Mouse (Mus musculus): ENCODE results near the gene Pthlh. TPM values are rescaled to one million over a fixed set of nuclear protein-coding genes. Genes with fewer than 3 reads are reported as not detected.

The Pthlh gene
- polyA plus RNA-seq, 1 experiment from 2014 or later: 2.6 TPM

GRCm38 (mm10) chr6:147266466-147266865 is 2.5 kb upstream of the Pthlh start:
- WGBS: 84% methylated on average over 6 of the region's 6 CpGs
- no peak overlapping the region for H3K4me3 ChIP-seq (ENCODE audit: low read depth, low read length)
- H3K27ac ChIP-seq (ENCODE audit: low read depth, low read length): no peak overlapping the region
- peaks cover 2% of the 10 kb centered on the region; the same call in 1 of the 2 replicates for H3K4me1 ChIP-seq (replicated peaks; ENCODE audit: control insufficient read depth, insufficient read depth, low read length)
- H3K36me3 ChIP-seq (ENCODE audit: control insufficient read depth, insufficient read depth, low read length): no peaks in the 10 kb centered on the region
- no peaks in the 10 kb centered on the region for H3K9me3 ChIP-seq (ENCODE audit: control insufficient read depth, low read length)
- DNase-seq (ENCODE audit: low spot score): no peak
- peaks cover 33% of the 10 kb centered on the region for H3K27me3 ChIP-seq (ENCODE audit: control insufficient read depth, insufficient read depth, low read length)
- no peak overlapping the region for H3K9ac ChIP-seq (ENCODE audit: low read length)
- no peak for ATAC-seq (replicated peaks; ENCODE audit: low FRiP score)
- H3K4me2 ChIP-seq (ENCODE audit: low read depth, low read length, severe bottlenecking): no peak overlapping the region

GRCm38 (mm10) chr6:147263178-147263577 is 805 bp downstream of the Pthlh start:
- whole genome bisulfite sequencing: 2% methylated on average over 21 of the region's 21 CpGs
- peak overlapping the region; percentile 96 for H3K4me2 ChIP-seq (ENCODE audit: low read depth, low read length, severe bottlenecking)
- DNase-seq (ENCODE audit: low spot score): peak; percentile 71
- peaks cover 33% of the 10 kb centered on the region for H3K27me3 ChIP-seq (ENCODE audit: control insufficient read depth, insufficient read depth, low read length)
- peak; percentile 55 for ATAC-seq (replicated peaks; ENCODE audit: low FRiP score)
- no peaks in the 10 kb centered on the region for H3K9me3 ChIP-seq (ENCODE audit: control insufficient read depth, low read length)
- no peaks in the 10 kb centered on the region for H3K36me3 ChIP-seq (ENCODE audit: control insufficient read depth, insufficient read depth, low read length)
- peak overlapping the region; percentile 43 for H3K9ac ChIP-seq (ENCODE audit: low read length)
- H3K27ac ChIP-seq (ENCODE audit: low read depth, low read length): no peak overlapping the region
- H3K4me3 ChIP-seq (ENCODE audit: low read depth, low read length): peak overlapping the region; percentile 46
- peaks cover 2% of the 10 kb centered on the region; the same call in 1 of the 2 replicates for H3K4me1 ChIP-seq (replicated peaks; ENCODE audit: control insufficient read depth, insufficient read depth, low read length)

DNA sequence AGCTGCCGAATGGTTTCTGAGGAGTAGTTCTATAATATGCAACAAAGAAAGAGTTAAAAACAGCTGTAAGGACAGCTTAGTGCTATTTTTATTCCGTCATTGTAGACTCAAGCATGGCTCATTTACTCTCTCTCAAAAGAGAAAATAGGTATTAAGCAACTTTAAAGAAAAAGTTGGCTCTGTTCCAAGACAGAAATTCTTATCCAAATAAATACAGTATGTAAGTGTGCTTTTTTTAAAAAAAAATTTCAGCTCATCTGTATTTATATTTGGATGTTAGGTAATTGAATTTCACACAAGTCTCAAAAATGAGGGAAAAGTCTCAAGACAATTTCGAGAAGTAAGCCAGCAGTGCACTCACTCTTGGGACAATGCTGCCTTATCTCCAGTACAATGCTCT is 2.4 kb downstream of the Pthlh start:
- no peak for DNase-seq (ENCODE audit: low spot score)
- no peaks in the 10 kb centered on the region for H3K9me3 ChIP-seq (ENCODE audit: control insufficient read depth, low read length)
- no peak overlapping the region for H3K9ac ChIP-seq (ENCODE audit: low read length)
- no peak for ATAC-seq (replicated peaks; ENCODE audit: low FRiP score)
- H3K4me2 ChIP-seq (ENCODE audit: low read depth, low read length, severe bottlenecking): no peak overlapping the region
- H3K4me3 ChIP-seq (ENCODE audit: low read depth, low read length): no peak overlapping the region
- no peaks in the 10 kb centered on the region for H3K36me3 ChIP-seq (ENCODE audit: control insufficient read depth, insufficient read depth, low read length)
- 27% methylated on average over 3 of the region's 3 CpGs for WGBS
- peaks cover 30% of the 10 kb centered on the region for H3K27me3 ChIP-seq (ENCODE audit: control insufficient read depth, insufficient read depth, low read length)
- peaks cover 2% of the 10 kb centered on the region; the same call in 1 of the 2 replicates for H3K4me1 ChIP-seq (replicated peaks; ENCODE audit: control insufficient read depth, insufficient read depth, low read length)
- H3K27ac ChIP-seq (ENCODE audit: low read depth, low read length): no peak overlapping the region

GRCm38 (mm10) chr6:147260766-147261165 is 3.2 kb downstream of the Pthlh start:
- no peak overlapping the region for H3K9ac ChIP-seq (ENCODE audit: low read length)
- H3K4me2 ChIP-seq (ENCODE audit: low read depth, low read length, severe bottlenecking): no peak overlapping the region
- H3K36me3 ChIP-seq (ENCODE audit: control insufficient read depth, insufficient read depth, low read length): no peaks in the 10 kb centered on the region
- H3K27me3 ChIP-seq (ENCODE audit: control insufficient read depth, insufficient read depth, low read length): peaks cover 29% of the 10 kb centered on the region
- no peak overlapping the region for H3K27ac ChIP-seq (ENCODE audit: low read depth, low read length)
- no peak overlapping the region for H3K4me3 ChIP-seq (ENCODE audit: low read depth, low read length)
- peaks cover 2% of the 10 kb centered on the region; the same call in 1 of the 2 replicates for H3K4me1 ChIP-seq (replicated peaks; ENCODE audit: control insufficient read depth, insufficient read depth, low read length)
- 74% methylated on average over 3 of the region's 3 CpGs for WGBS
- ATAC-seq (replicated peaks; ENCODE audit: low FRiP score) (no peak), DNase-seq (ENCODE audit: low spot score) (no peak)
- no peaks in the 10 kb centered on the region for H3K9me3 ChIP-seq (ENCODE audit: control insufficient read depth, low read length)

DNA sequence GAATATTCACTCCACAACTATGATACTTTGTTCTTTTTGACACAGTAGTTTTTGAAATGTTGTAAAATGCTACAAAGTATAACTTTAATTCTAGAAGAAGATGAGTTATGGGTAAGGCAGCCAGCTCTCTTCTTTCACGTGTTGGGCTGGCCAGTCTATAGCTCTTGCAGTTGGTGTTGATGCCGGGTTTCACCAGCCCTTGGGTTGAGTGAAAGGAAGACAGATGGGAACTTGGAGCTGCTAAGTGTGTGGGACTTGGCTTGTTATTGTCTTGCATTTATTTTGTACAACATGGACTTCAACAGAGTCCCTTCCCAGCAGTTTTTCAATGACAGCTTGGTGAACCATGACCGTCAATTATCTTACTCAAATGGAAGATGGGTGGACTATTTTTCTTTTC is 16.2 kb downstream of the Pthlh start:
- Histone ChIP-seq H3K4me2 (ENCODE audit: low read depth, low read length, severe bottlenecking) (no peak overlapping the region), H3K9ac (ENCODE audit: low read length) (no peak overlapping the region), H3K27me3 (ENCODE audit: control insufficient read depth, insufficient read depth, low read length) (no peaks in the 10 kb centered on the region), H3K27ac (ENCODE audit: low read depth, low read length) (no peak overlapping the region), H3K9me3 (ENCODE audit: control insufficient read depth, low read length) (no peaks in the 10 kb centered on the region), H3K4me3 (ENCODE audit: low read depth, low read length) (no peak overlapping the region), H3K36me3 (ENCODE audit: control insufficient read depth, insufficient read depth, low read length) (no peaks in the 10 kb centered on the region), H3K4me1 (replicated peaks; ENCODE audit: control insufficient read depth, insufficient read depth, low read length) (no peaks in the 10 kb centered on the region)
- no peak for DNase-seq (ENCODE audit: low spot score)
- ATAC-seq (replicated peaks; ENCODE audit: low FRiP score): no peak
- 86% methylated on average over 3 of the region's 3 CpGs for WGBS

- Histone ChIP-seq H3K4me2 (ENCODE audit: low read depth, low read length, severe bottlenecking) (no peak overlapping the region), H3K27me3 (ENCODE audit: control insufficient read depth, insufficient read depth, low read length) (no peaks in the 10 kb centered on the region), H3K4me1 (replicated peaks; ENCODE audit: control insufficient read depth, insufficient read depth, low read length) (no peaks in the 10 kb centered on the region), H3K27ac (ENCODE audit: low read depth, low read length) (no peak overlapping the region), H3K9ac (ENCODE audit: low read length) (no peak overlapping the region), H3K4me3 (ENCODE audit: low read depth, low read length) (no peak overlapping the region), H3K9me3 (ENCODE audit: control insufficient read depth, low read length) (no peaks in the 10 kb centered on the region), H3K36me3 (ENCODE audit: control insufficient read depth, insufficient read depth, low read length) (no peaks in the 10 kb centered on the region)
- DNase-seq (ENCODE audit: low spot score) (no peak), ATAC-seq (replicated peaks; ENCODE audit: low FRiP score) (no peak)
Observed at GRCm38 (mm10) chr6:147244294-147244693, 19.7 kb downstream of the Pthlh start.

- Histone ChIP-seq H3K4me1 (replicated peaks; ENCODE audit: control insufficient read depth, insufficient read depth, low read length) (no peaks in the 10 kb centered on the region), H3K4me2 (ENCODE audit: low read depth, low read length, severe bottlenecking) (no peak overlapping the region), H3K9me3 (ENCODE audit: control insufficient read depth, low read length) (no peaks in the 10 kb centered on the region), H3K4me3 (ENCODE audit: low read depth, low read length) (no peak overlapping the region), H3K36me3 (ENCODE audit: control insufficient read depth, insufficient read depth, low read length) (no peaks in the 10 kb centered on the region), H3K9ac (ENCODE audit: low read length) (no peak overlapping the region), H3K27ac (ENCODE audit: low read depth, low read length) (no peak overlapping the region), H3K27me3 (ENCODE audit: control insufficient read depth, insufficient read depth, low read length) (no peaks in the 10 kb centered on the region)
- no peak for ATAC-seq (replicated peaks; ENCODE audit: low FRiP score)
- DNase-seq (ENCODE audit: low spot score): no peak
- 67% methylated on average over 5 of the region's 5 CpGs for WGBS
Observed at GRCm38 (mm10) chr6:147243655-147244054, 20.3 kb downstream of the Pthlh start.

DNA sequence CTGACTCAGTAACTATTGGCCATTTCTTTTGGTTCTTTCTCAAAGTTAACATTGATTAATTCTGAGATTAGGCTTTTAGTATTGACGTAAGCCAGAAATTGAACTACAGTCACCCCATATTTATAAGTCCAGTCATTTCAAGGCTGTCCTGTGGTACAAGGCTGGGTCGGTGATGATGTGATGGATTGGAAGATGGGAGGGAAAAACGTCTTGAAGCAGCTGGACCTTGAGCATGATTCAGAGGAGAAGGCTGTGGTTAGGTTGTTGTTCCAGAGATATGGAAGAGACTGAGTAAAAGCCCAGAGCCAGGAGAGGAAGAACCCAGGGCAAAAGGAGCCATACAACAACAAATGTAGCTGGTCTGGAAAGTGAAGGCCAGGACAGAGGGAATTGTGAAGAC is 22.4 kb downstream of the Pthlh start:
- Histone ChIP-seq H3K4me2 (ENCODE audit: low read depth, low read length, severe bottlenecking) (no peak overlapping the region), H3K4me3 (ENCODE audit: low read depth, low read length) (no peak overlapping the region), H3K9ac (ENCODE audit: low read length) (no peak overlapping the region), H3K4me1 (replicated peaks; ENCODE audit: control insufficient read depth, insufficient read depth, low read length) (no peaks in the 10 kb centered on the region), H3K27ac (ENCODE audit: low read depth, low read length) (no peak overlapping the region), H3K9me3 (ENCODE audit: control insufficient read depth, low read length) (no peaks in the 10 kb centered on the region), H3K27me3 (ENCODE audit: control insufficient read depth, insufficient read depth, low read length) (no peaks in the 10 kb centered on the region), H3K36me3 (ENCODE audit: control insufficient read depth, insufficient read depth, low read length) (no peaks in the 10 kb centered on the region)
- ATAC-seq (replicated peaks; ENCODE audit: low FRiP score) (no peak), DNase-seq (ENCODE audit: low spot score) (no peak)
- 86% methylated on average over 3 of the region's 3 CpGs for WGBS

- Histone ChIP-seq H3K4me1 (replicated peaks; ENCODE audit: control insufficient read depth, insufficient read depth, low read length) (no peaks in the 10 kb centered on the region), H3K9me3 (ENCODE audit: control insufficient read depth, low read length) (no peaks in the 10 kb centered on the region), H3K9ac (ENCODE audit: low read length) (no peak overlapping the region), H3K36me3 (ENCODE audit: control insufficient read depth, insufficient read depth, low read length) (no peaks in the 10 kb centered on the region), H3K4me2 (ENCODE audit: low read depth, low read length, severe bottlenecking) (no peak overlapping the region), H3K27ac (ENCODE audit: low read depth, low read length) (no peak overlapping the region), H3K27me3 (ENCODE audit: control insufficient read depth, insufficient read depth, low read length) (no peaks in the 10 kb centered on the region), H3K4me3 (ENCODE audit: low read depth, low read length) (no peak overlapping the region)
- WGBS: 3% methylated on average over 4 of the region's 4 CpGs
- peak; percentile 90 for ATAC-seq (replicated peaks; ENCODE audit: low FRiP score)
- DNase-seq (ENCODE audit: low spot score): peak; percentile 82
Observed at GRCm38 (mm10) chr6:147240203-147240804, 23.7 kb downstream of the Pthlh start.

Data from forebrain, embryonic 11.5 days (tissue).